Mouse (Mus musculus) mouse embryonic stem cell (cell line): Measurements from ENCODE around the gene Sltm.

Experiments used
- in situ Hi-C, 2 experiments: fragments of 300-500 bp; cut with MboI; formaldehyde crosslinking; loops; 1 replicate in 1 of 2; 3 replicates in 1 of 2; pipeline ENCODE4 v1.14.3; 2019 to 2020; ENCODE audit warnings: low sequenced_read_pairs in 2 of 2, low pct_unique_long_range_greater_than_20kb in 1 of 2, mixed read lengths in 1 of 2; ENCODE audit not compliant: unreplicated experiment in 1 of 2

Gene Sltm

GRCm38 (mm10) chr9:70542305-70543041 lies at the start of gene Sltm:
Sltm (plus strand) TSS chr9:70542754.
- in situ Hi-C loops: no loop called here

GRCm38 (mm10) chr9:70493038-70493437 lies 49.5 kb upstream of the Sltm start:
- in situ Hi-C loops: no loop called here

GRCm38 (mm10) chr9:70496990-70497389 lies 45.6 kb upstream of the Sltm start:
- in situ Hi-C loops: no loop called here

GRCm38 (mm10) chr9:70502284-70503014 lies 40.1 kb upstream of the Sltm start:
- in situ Hi-C loops: loop anchor here in 1 of 2 experiments (25.0 kb wide), 1 partner anchor 315 kb away; no protein-coding TSS in a partner anchor

- in situ Hi-C loops: loop anchor here in 1 of 2 experiments (25.0 kb wide), 1 partner anchor 316 kb away; no protein-coding TSS in a partner anchor
Observed at GRCm38 (mm10) chr9:70503015-70503603, 39.4 kb upstream of the Sltm start.

DNA sequence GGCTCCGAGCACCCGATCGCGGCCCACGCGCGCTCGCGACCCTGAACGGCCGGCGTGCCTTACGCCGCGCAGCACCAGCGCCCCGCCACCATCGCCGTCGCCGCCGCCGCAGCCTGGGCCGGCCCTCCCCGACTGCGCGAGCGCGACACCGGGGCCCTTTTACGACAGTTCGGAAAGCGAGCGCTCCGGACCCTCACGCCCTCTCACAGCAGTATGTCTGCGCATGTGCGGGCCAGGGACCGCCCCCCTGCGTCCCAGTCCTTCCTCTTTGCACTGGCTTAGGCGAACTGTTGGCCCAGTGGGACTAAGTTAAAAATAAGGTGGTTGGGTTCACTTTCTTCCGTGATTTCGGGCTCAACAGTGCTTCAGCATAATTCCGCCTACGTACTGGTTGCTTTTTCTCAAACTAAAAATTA lies 38.9 kb upstream of the Sltm start, which contains the start of gene Rnf111:
Gene Rnf111, minus strand, starts transcription at position 100 of the 416 bp plus-strand sequence.
- in situ Hi-C loops: loop anchor here in 1 of 2 experiments (25.0 kb wide), 1 partner anchor 316 kb away; no protein-coding TSS in a partner anchor

- in situ Hi-C loops: loop anchor here (5.0 to 25.0 kb wide), 3 partner anchors 89 to 319 kb away; no protein-coding TSS in a partner anchor
Observed at GRCm38 (mm10) chr9:70506186-70506585, 36.4 kb upstream of the Sltm start.

- in situ Hi-C loops: loop anchor here (5.0 to 25.0 kb wide), 3 partner anchors 89 to 319 kb away; no protein-coding TSS in a partner anchor
Observed at GRCm38 (mm10) chr9:70506787-70507186, 35.8 kb upstream of the Sltm start.

DNA sequence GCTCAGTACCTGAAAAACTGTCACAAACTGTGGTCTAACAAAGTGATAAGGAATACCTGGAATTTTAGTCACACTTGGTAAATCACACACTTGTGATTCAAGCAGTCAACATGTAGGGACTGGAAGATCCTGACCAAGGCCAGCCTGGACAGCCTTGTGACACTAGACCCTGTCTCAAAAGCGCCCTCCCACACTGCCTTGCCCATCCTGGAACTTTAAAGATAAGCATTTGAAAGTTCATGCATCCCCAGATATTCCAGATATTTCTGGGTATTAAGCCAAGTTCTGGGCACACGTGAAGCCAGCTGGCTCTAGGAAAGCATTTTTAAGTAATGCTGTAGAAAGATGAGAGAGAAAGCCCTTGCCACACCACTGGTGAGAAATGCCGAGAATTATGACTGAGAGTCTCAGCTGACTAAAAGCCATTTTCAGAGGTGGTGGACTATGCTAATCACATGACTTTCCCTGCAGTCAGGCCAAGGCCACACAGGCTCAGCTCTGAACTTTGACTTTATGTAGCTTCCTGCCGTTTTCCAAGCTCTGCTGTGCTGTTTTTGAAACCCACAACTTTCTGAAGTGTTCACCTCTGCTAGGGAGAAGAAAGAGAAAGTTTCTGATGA lies 32.5 kb upstream of the Sltm start:
- in situ Hi-C loops: loop anchor here (5.0 to 25.0 kb wide), 3 partner anchors 93 to 323 kb away; no protein-coding TSS in a partner anchor

GRCm38 (mm10) chr9:70510998-70511583 lies 31.5 kb upstream of the Sltm start:
- in situ Hi-C loops: loop anchor here in 1 of 2 experiments (25.0 kb wide), 1 partner anchor 324 kb away; no protein-coding TSS in a partner anchor

- in situ Hi-C loops: loop anchor here in 1 of 2 experiments (25.0 kb wide), 1 partner anchor 324 kb away; no protein-coding TSS in a partner anchor
Observed at GRCm38 (mm10) chr9:70511681-70512080, 30.9 kb upstream of the Sltm start.

DNA sequence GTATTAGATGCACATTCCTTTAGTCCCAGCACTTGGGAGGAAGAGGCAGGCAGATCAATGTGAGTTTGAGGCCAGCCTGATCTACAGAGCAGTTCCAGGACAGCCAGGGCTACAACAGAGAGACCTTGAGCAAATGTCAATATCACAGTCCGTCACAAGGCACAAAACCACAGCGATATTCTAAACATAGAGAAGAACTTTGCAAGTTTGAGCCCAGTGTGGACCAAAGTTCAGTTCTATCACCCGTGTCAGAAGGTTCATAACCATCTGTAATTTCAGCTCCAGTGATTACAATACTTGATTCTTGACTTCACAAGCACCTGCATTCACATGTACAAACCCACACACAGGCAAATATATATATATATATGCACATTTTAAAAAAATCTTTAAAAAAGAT lies 21.9 kb upstream of the Sltm start:
- in situ Hi-C loops: loop anchor here in 1 of 2 experiments (25.0 kb wide), 1 partner anchor 333 kb away; no protein-coding TSS in a partner anchor

GRCm38 (mm10) chr9:70523813-70524212 lies 18.7 kb upstream of the Sltm start:
- in situ Hi-C loops: loop anchor here in 1 of 2 experiments (25.0 kb wide), 1 partner anchor 337 kb away; no protein-coding TSS in a partner anchor

DNA sequence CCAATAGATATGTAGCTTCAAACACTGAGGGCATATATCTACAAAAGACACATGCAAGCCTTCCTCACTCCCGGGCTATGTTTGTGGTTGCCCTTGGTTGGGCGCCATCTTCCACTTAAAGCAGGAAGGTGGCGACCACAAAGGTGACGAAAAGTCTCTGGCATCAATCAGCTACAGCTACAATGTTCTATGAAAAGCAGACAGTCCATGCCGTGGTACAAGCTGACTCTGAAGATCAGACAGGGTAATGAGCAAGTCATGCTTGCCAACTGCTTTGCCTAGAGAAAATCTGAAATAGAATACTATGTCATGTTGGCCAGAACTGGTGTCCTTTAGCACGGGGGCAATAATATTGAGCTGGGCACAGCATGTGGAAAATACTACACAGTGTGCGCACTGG lies 18.2 kb upstream of the Sltm start:
- in situ Hi-C loops: loop anchor here in 1 of 2 experiments (25.0 kb wide), 1 partner anchor 337 kb away; no protein-coding TSS in a partner anchor

DNA sequence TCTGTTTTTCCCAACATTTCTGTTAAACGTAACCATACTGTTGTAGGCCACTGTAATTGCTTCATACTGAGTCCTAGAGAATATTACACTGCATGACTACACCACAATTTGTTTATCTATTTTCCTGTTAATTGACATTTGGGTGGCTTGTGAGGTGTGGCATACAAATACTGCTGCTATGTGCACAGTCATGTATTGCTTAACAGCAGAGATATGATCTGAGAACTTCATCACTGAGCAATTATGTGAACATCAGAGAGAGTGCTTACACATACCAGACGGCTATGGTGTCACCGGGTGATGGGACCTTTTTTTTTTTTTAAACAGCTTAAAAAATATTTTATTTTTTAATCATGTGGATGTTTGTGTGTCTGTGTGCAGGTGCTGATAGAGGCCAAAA lies 9.2 kb upstream of the Sltm start:
- in situ Hi-C loops: no loop called here

GRCm38 (mm10) chr9:70541584-70541983 lies 970 bp upstream of the Sltm start:
- in situ Hi-C loops: no loop called here

DNA sequence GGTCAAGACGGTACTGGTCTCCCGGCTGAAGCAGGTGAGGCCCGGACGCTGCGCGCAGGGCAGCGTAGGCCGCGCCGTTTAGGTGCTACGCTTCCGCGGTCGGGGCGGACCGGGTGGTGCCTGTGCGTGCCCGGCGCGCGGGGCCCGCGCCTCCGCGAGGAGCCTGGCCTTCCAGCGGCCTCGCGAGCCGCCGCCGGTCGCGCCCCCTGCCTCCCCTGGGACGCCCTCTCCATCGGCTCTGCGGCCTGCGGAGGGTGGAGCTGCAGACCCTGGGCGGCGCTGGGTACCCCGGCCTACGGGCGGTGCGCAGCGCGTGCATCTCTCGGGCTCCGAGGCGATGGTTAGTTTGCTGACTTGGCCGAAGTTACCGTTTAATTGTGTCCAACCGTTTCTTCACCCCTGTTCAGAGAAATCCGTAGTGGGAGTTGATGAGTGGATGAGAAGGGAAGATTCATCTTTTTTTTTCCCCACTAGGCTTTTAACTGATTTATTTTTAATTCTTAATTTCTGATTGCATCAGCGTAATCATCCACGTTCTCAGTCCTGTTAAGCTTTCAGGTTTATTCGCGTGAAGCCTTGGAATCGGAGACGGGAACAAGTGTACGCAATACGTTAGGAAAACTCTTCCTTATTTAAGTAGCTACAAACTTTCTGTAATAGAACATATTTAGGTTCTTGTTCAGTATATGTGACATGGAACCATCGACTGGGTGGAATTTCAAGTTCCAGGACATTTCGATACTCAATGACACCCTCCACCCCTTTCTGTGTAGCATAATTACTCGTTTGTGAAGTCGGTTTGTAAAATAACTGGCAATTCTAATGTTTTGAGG lies 710 bp downstream of the Sltm start:
- in situ Hi-C loops: no loop called here
